Mouse (Mus musculus): ENCODE results near the gene Gpcpd1. TPM values are rescaled to one million over a fixed set of nuclear protein-coding genes. Genes with fewer than 3 reads are reported as not detected.

The Gpcpd1 gene
- polyA plus RNA-seq, 1 experiment from 2014 or later, result 31.3 TPM

- ATAC-seq (ENCODE audit: low read depth), result no peak
- H3K9me3 ChIP-seq (ENCODE audit: control insufficient read depth, low read length), result peaks cover 2% of the 10 kb centered on the region; the same call in 1 of the 2 replicates
- no peak overlapping the region for H3K4me3 ChIP-seq (ENCODE audit: low read length)
- H3K4me1 ChIP-seq (replicated peaks; ENCODE audit: control insufficient read depth, insufficient read depth, low read length), result no peaks in the 10 kb centered on the region
- H3K9ac ChIP-seq (ENCODE audit: low read length), result no peak overlapping the region
- H3K4me2 ChIP-seq (ENCODE audit: low read depth, low read length), result no peak overlapping the region
- no peaks in the 10 kb centered on the region for H3K27me3 ChIP-seq (ENCODE audit: control insufficient read depth, insufficient read depth, low read depth, low read length)
- H3K36me3 ChIP-seq (ENCODE audit: control insufficient read depth, insufficient read depth, low read length), result no peaks in the 10 kb centered on the region
- no peak overlapping the region for H3K27ac ChIP-seq (ENCODE audit: low read length)
- 40% methylated on average over 5 of the region's 5 CpGs for WGBS
Observed at GRCm38 (mm10) chr2:132605795-132606563, 18.4 kb upstream of the Gpcpd1 start.

GRCm38 (mm10) chr2:132604922-132605321 is 17.4 kb upstream of the Gpcpd1 start:
- no peaks in the 10 kb centered on the region for H3K27me3 ChIP-seq (ENCODE audit: control insufficient read depth, insufficient read depth, low read depth, low read length)
- no peaks in the 10 kb centered on the region for H3K36me3 ChIP-seq (ENCODE audit: control insufficient read depth, insufficient read depth, low read length)
- H3K27ac ChIP-seq (ENCODE audit: low read length), result no peak overlapping the region
- H3K4me2 ChIP-seq (ENCODE audit: low read depth, low read length), result no peak overlapping the region
- H3K9ac ChIP-seq (ENCODE audit: low read length), result no peak overlapping the region
- H3K4me3 ChIP-seq (ENCODE audit: low read length), result no peak overlapping the region
- H3K9me3 ChIP-seq (ENCODE audit: control insufficient read depth, low read length), result no peaks in the 10 kb centered on the region
- WGBS, result 75% methylated on average over 4 of the region's 4 CpGs
- no peaks in the 10 kb centered on the region for H3K4me1 ChIP-seq (replicated peaks; ENCODE audit: control insufficient read depth, insufficient read depth, low read length)
- ATAC-seq (ENCODE audit: low read depth), result no peak

DNA sequence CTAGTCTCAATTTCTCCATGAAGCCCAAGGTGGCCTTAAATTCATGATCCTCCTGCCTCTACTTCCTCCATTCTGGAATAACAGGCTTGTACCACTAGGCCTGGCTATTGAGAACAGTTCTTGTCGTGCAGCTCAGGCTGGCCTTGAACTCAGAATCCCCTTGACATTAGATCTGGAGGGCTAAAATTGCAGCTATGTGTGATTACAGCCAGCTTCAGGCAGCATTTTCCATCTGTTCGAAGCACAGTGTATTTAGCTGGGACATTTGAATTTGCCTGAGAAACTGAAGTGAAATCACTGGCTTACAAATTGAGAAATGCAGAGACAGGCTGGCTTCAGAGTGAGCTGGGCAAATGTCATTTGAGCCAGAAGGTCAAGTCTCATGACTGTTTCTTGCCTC is 16.2 kb upstream of the Gpcpd1 start:
- Histone ChIP-seq H3K9me3 (ENCODE audit: control insufficient read depth, low read length) (no peaks in the 10 kb centered on the region), H3K4me3 (ENCODE audit: low read length) (no peak overlapping the region), H3K4me1 (replicated peaks; ENCODE audit: control insufficient read depth, insufficient read depth, low read length) (no peaks in the 10 kb centered on the region), H3K36me3 (ENCODE audit: control insufficient read depth, insufficient read depth, low read length) (no peaks in the 10 kb centered on the region), H3K4me2 (ENCODE audit: low read depth, low read length) (no peak overlapping the region), H3K27ac (ENCODE audit: low read length) (no peak overlapping the region), H3K9ac (ENCODE audit: low read length) (no peak overlapping the region), H3K27me3 (ENCODE audit: control insufficient read depth, insufficient read depth, low read depth, low read length) (no peaks in the 10 kb centered on the region)
- WGBS, result 77% methylated on average over 2 of the region's 2 CpGs
- ATAC-seq (ENCODE audit: low read depth), result no peak

DNA sequence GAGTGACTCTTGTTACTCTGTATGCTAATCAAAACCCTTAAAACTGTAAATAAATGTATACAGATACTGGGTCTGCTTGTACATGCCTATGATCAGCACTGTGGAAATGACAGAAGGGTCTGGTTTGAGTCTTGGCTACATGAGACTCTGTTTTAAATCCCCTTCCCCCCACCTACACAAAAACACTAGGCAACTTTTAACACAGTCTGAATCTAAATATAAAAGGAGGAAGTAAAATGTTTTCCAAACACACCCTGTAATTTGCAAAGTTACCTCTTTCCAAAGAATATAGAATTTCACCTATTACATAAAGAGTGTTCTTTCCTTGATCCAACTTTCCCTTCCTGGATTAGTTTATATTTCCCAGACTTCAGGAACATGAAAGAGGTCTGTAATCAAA is 14.2 kb upstream of the Gpcpd1 start:
- ATAC-seq (ENCODE audit: low read depth), result no peak
- H3K4me1 ChIP-seq (replicated peaks; ENCODE audit: control insufficient read depth, insufficient read depth, low read length), result no peaks in the 10 kb centered on the region; the same call in 1 of the 2 replicates
- H3K27ac ChIP-seq (ENCODE audit: low read length), result peak overlapping the region; percentile 51

GRCm38 (mm10) chr2:132600081-132600480 is 12.6 kb upstream of the Gpcpd1 start:
- Histone ChIP-seq H3K4me1 (replicated peaks; ENCODE audit: control insufficient read depth, insufficient read depth, low read length) (no peaks in the 10 kb centered on the region; the same call in 1 of the 2 replicates), H3K27ac (ENCODE audit: low read length) (no peak overlapping the region), H3K9ac (ENCODE audit: low read length) (no peak overlapping the region), H3K4me2 (ENCODE audit: low read depth, low read length) (no peak overlapping the region), H3K9me3 (ENCODE audit: control insufficient read depth, low read length) (no peaks in the 10 kb centered on the region), H3K4me3 (ENCODE audit: low read length) (no peak overlapping the region), H3K27me3 (ENCODE audit: control insufficient read depth, insufficient read depth, low read depth, low read length) (no peaks in the 10 kb centered on the region), H3K36me3 (ENCODE audit: control insufficient read depth, insufficient read depth, low read length) (no peaks in the 10 kb centered on the region)
- ATAC-seq (ENCODE audit: low read depth), result no peak
- 80% methylated on average over 4 of the region's 4 CpGs for WGBS

More for the DNA sequence above, 14.2 kb upstream of the Gpcpd1 start:
- Histone ChIP-seq H3K27me3 (ENCODE audit: control insufficient read depth, insufficient read depth, low read depth, low read length) (no peaks in the 10 kb centered on the region), H3K4me2 (ENCODE audit: low read depth, low read length) (no peak overlapping the region), H3K36me3 (ENCODE audit: control insufficient read depth, insufficient read depth, low read length) (no peaks in the 10 kb centered on the region), H3K4me3 (ENCODE audit: low read length) (no peak overlapping the region), H3K9ac (ENCODE audit: low read length) (no peak overlapping the region), H3K9me3 (ENCODE audit: control insufficient read depth, low read length) (no peaks in the 10 kb centered on the region)

GRCm38 (mm10) chr2:132599127-132599526 is 11.6 kb upstream of the Gpcpd1 start:
- peak; percentile 71 for ATAC-seq (ENCODE audit: low read depth)

GRCm38 (mm10) chr2:132597866-132598480 is 10.4 kb upstream of the Gpcpd1 start:
- 61% methylated on average over 3 of the region's 3 CpGs for WGBS

More at GRCm38 (mm10) chr2:132599127-132599526, 11.6 kb upstream of the Gpcpd1 start:
- Histone ChIP-seq H3K4me1 (replicated peaks; ENCODE audit: control insufficient read depth, insufficient read depth, low read length) (no peaks in the 10 kb centered on the region; the same call in 1 of the 2 replicates), H3K9ac (ENCODE audit: low read length) (no peak overlapping the region), H3K27me3 (ENCODE audit: control insufficient read depth, insufficient read depth, low read depth, low read length) (no peaks in the 10 kb centered on the region), H3K27ac (ENCODE audit: low read length) (no peak overlapping the region), H3K4me3 (ENCODE audit: low read length) (no peak overlapping the region), H3K4me2 (ENCODE audit: low read depth, low read length) (no peak overlapping the region), H3K36me3 (ENCODE audit: control insufficient read depth, insufficient read depth, low read length) (no peaks in the 10 kb centered on the region), H3K9me3 (ENCODE audit: control insufficient read depth, low read length) (no peaks in the 10 kb centered on the region)
- WGBS, result 75% methylated on average over 6 of the region's 6 CpGs

DNA sequence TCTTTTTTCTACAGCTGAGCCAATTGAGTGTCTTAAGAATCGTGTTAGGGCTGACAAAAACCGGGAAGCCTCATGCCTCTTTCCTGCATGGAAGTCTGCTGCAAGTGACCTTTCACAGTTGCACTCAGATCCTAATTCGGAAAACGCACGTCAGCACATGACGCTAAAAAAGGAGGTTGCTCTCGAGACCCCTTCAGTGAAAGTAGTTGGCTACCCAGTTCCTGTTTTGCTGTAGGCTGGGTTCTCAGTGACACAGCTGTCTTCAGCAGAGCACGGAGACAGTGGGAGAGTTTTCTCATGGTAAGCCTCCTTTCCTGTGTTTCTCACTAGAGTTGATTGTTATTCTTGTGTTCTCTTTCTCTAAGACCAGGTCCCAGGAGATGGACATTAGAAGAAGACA is 9.7 kb upstream of the Gpcpd1 start:
- Histone ChIP-seq H3K9ac (ENCODE audit: low read length) (no peak overlapping the region), H3K27me3 (ENCODE audit: control insufficient read depth, insufficient read depth, low read depth, low read length) (no peaks in the 10 kb centered on the region), H3K4me3 (ENCODE audit: low read length) (no peak overlapping the region), H3K9me3 (ENCODE audit: control insufficient read depth, low read length) (no peaks in the 10 kb centered on the region), H3K4me1 (replicated peaks; ENCODE audit: control insufficient read depth, insufficient read depth, low read length) (no peaks in the 10 kb centered on the region; the same call in 1 of the 2 replicates), H3K4me2 (ENCODE audit: low read depth, low read length) (no peak overlapping the region), H3K36me3 (ENCODE audit: control insufficient read depth, insufficient read depth, low read length) (no peaks in the 10 kb centered on the region), H3K27ac (ENCODE audit: low read length) (no peak overlapping the region)
- WGBS, result 63% methylated on average over 8 of the region's 8 CpGs
- no peak for ATAC-seq (ENCODE audit: low read depth)

More at GRCm38 (mm10) chr2:132597866-132598480, 10.4 kb upstream of the Gpcpd1 start:
- Histone ChIP-seq H3K27ac (ENCODE audit: low read length) (no peak overlapping the region), H3K9me3 (ENCODE audit: control insufficient read depth, low read length) (no peaks in the 10 kb centered on the region), H3K4me2 (ENCODE audit: low read depth, low read length) (no peak overlapping the region), H3K4me1 (replicated peaks; ENCODE audit: control insufficient read depth, insufficient read depth, low read length) (no peaks in the 10 kb centered on the region; the same call in 1 of the 2 replicates), H3K4me3 (ENCODE audit: low read length) (no peak overlapping the region), H3K36me3 (ENCODE audit: control insufficient read depth, insufficient read depth, low read length) (no peaks in the 10 kb centered on the region), H3K9ac (ENCODE audit: low read length) (no peak overlapping the region), H3K27me3 (ENCODE audit: control insufficient read depth, insufficient read depth, low read depth, low read length) (no peaks in the 10 kb centered on the region)
- no peak for ATAC-seq (ENCODE audit: low read depth)

GRCm38 (mm10) chr2:132595601-132596235 is 8.2 kb upstream of the Gpcpd1 start:
- WGBS, result 63% methylated on average over 11 of the region's 11 CpGs
- H3K27me3 ChIP-seq (ENCODE audit: control insufficient read depth, insufficient read depth, low read depth, low read length), result no peaks in the 10 kb centered on the region
- no peak overlapping the region for H3K4me3 ChIP-seq (ENCODE audit: low read length)
- no peak overlapping the region for H3K9ac ChIP-seq (ENCODE audit: low read length)
- no peaks in the 10 kb centered on the region for H3K36me3 ChIP-seq (ENCODE audit: control insufficient read depth, insufficient read depth, low read length)
- no peak overlapping the region for H3K4me2 ChIP-seq (ENCODE audit: low read depth, low read length)
- H3K4me1 ChIP-seq (replicated peaks; ENCODE audit: control insufficient read depth, insufficient read depth, low read length), result no peaks in the 10 kb centered on the region; the same call in 1 of the 2 replicates
- H3K27ac ChIP-seq (ENCODE audit: low read length), result no peak overlapping the region
- no peaks in the 10 kb centered on the region for H3K9me3 ChIP-seq (ENCODE audit: control insufficient read depth, low read length)
- ATAC-seq (ENCODE audit: low read depth), result no peak

All from lung, embryonic 16.5 days (tissue).